Mouse (Mus musculus): ENCODE data around the gene Zbtb12. TPM values are rescaled to one million over a fixed set of nuclear protein-coding genes. Genes with fewer than 3 reads are reported as not detected.
"Not testable (repeated sequence)": the region's sequence is repeated elsewhere in the genome, so short reads cannot be mapped to it uniquely, and the experiment has no call there.

Zbtb12 gene
- polyA plus RNA-seq, 1 experiment from 2014 or later = 1.0 TPM

- H3K4me1 ChIP-seq (ENCODE audit: control insufficient read depth, insufficient read depth, low read length) = peaks cover 12% of the 10 kb centered on the region; the same call in 1 of the 2 replicates
- H3K36me3 ChIP-seq (ENCODE audit: control insufficient read depth, insufficient read depth, low read length) = peaks cover 9% of the 10 kb centered on the region; the same call in 1 of the 2 replicates
- H3K4me2 ChIP-seq (ENCODE audit: low read depth, low read length) = peak overlapping the region; percentile 84
- DNase-seq (ENCODE audit: low spot score) = no peak
- no peaks in the 10 kb centered on the region for H3K27me3 ChIP-seq (replicated peaks; ENCODE audit: control insufficient read depth, insufficient read depth, low read length)
- H3K27ac ChIP-seq (replicated peaks; ENCODE audit: low read depth, low read length) = peak overlapping the region; percentile 90
- no peaks in the 10 kb centered on the region for H3K9me3 ChIP-seq (ENCODE audit: control insufficient read depth, low read length)
- H3K4me3 ChIP-seq (ENCODE audit: low read depth, low read length) = peak overlapping the region; percentile 80
- no peak for ATAC-seq (ENCODE audit: low read depth)
- peak overlapping the region; percentile 91 for H3K9ac ChIP-seq (ENCODE audit: low read depth, low read length)
- WGBS = 84% methylated on average over 14 of the region's 15 CpGs
Observed at GRCm38 (mm10) chr17:34895724-34896123, 16.4 kb downstream of the Zbtb12 start.

- Histone ChIP-seq H3K9ac (ENCODE audit: low read depth, low read length) (no peak overlapping the region), H3K4me3 (ENCODE audit: low read depth, low read length) (peak overlapping the region; percentile 2; the same call in 1 of the 2 replicates), H3K4me2 (ENCODE audit: low read depth, low read length) (0 out of 2 replicates have a peak overlapping the region, but pooled peaks have one; percentile 84), H3K9me3 (ENCODE audit: control insufficient read depth, low read length) (no peaks in the 10 kb centered on the region), H3K4me1 (ENCODE audit: control insufficient read depth, insufficient read depth, low read length) (peaks cover 12% of the 10 kb centered on the region; the same call in 1 of the 2 replicates), H3K27me3 (replicated peaks; ENCODE audit: control insufficient read depth, insufficient read depth, low read length) (no peaks in the 10 kb centered on the region), H3K27ac (replicated peaks; ENCODE audit: low read depth, low read length) (no peak overlapping the region), H3K36me3 (ENCODE audit: control insufficient read depth, insufficient read depth, low read length) (peaks cover 14% of the 10 kb centered on the region)
- 85% methylated on average over 17 of the region's 17 CpGs for WGBS
- ATAC-seq (ENCODE audit: low read depth) = no peak
- no peak for DNase-seq (ENCODE audit: low spot score)
Observed at GRCm38 (mm10) chr17:34896366-34896765, 17.1 kb downstream of the Zbtb12 start.

- H3K4me3 ChIP-seq (ENCODE audit: low read depth, low read length) = peak overlapping the region; percentile 89
- no peaks in the 10 kb centered on the region for H3K27me3 ChIP-seq (replicated peaks; ENCODE audit: control insufficient read depth, insufficient read depth, low read length)
- 16% methylated on average over 10 of the region's 10 CpGs for WGBS
- DNase-seq (ENCODE audit: low spot score) (peak; percentile 94), ATAC-seq (ENCODE audit: low read depth) (0 out of 2 replicates have a peak, but pooled peaks have one; percentile 7)
- peaks cover 12% of the 10 kb centered on the region; the same call in 1 of the 2 replicates for H3K4me1 ChIP-seq (ENCODE audit: control insufficient read depth, insufficient read depth, low read length)
- peak overlapping the region; percentile 84 for H3K9ac ChIP-seq (ENCODE audit: low read depth, low read length)
- H3K9me3 ChIP-seq (ENCODE audit: control insufficient read depth, low read length) = no peaks in the 10 kb centered on the region
- peak overlapping the region; percentile 96 for H3K27ac ChIP-seq (replicated peaks; ENCODE audit: low read depth, low read length)
- peak overlapping the region; percentile 74 for H3K4me2 ChIP-seq (ENCODE audit: low read depth, low read length)
- H3K36me3 ChIP-seq (ENCODE audit: control insufficient read depth, insufficient read depth, low read length) = peaks cover 24% of the 10 kb centered on the region
Observed at GRCm38 (mm10) chr17:34897373-34898159, 18.3 kb downstream of the Zbtb12 start.

- H3K4me2 ChIP-seq (ENCODE audit: low read depth, low read length) = peak within 1 kb of the TSS; percentile 74
- 0% methylated on average over 15 of the region's 44 CpGs for WGBS
- peak within 1 kb of the TSS; percentile 84 for H3K9ac ChIP-seq (ENCODE audit: low read depth, low read length)
- peak; percentile 35; the same call in 1 of the 2 replicates for ATAC-seq (ENCODE audit: low read depth)
- peaks cover 12% of the 10 kb centered on the region; the same call in 1 of the 2 replicates for H3K4me1 ChIP-seq (ENCODE audit: control insufficient read depth, insufficient read depth, low read length)
- H3K36me3 ChIP-seq (ENCODE audit: control insufficient read depth, insufficient read depth, low read length) = peaks cover 30% of the 10 kb centered on the region
- no peaks in the 10 kb centered on the region for H3K27me3 ChIP-seq (replicated peaks; ENCODE audit: control insufficient read depth, insufficient read depth, low read length)
- peak within 1 kb of the TSS; percentile 89 for H3K4me3 ChIP-seq (ENCODE audit: low read depth, low read length)
- H3K9me3 ChIP-seq (ENCODE audit: control insufficient read depth, low read length) = no peaks in the 10 kb centered on the region
- DNase-seq (ENCODE audit: low spot score) = peak; percentile 88
- peak within 1 kb of the TSS; percentile 96 for H3K27ac ChIP-seq (replicated peaks; ENCODE audit: low read depth, low read length)
Observed at GRCm38 (mm10) chr17:34898160-34898586, 18.9 kb downstream of the Zbtb12 start, which contains the start of the genes C2 and Ehmt2. Gene C2 (minus strand): TSS chr17:34898265. Gene Ehmt2 (plus strand): TSS chr17:34898469.

- DNase-seq (ENCODE audit: low spot score) = peak; percentile 66
- peak overlapping the region; percentile 84 for H3K9ac ChIP-seq (ENCODE audit: low read depth, low read length)
- H3K4me2 ChIP-seq (ENCODE audit: low read depth, low read length) = peak overlapping the region; percentile 74
- H3K4me3 ChIP-seq (ENCODE audit: low read depth, low read length) = peak overlapping the region; percentile 89
- peaks cover 35% of the 10 kb centered on the region for H3K36me3 ChIP-seq (ENCODE audit: control insufficient read depth, insufficient read depth, low read length)
- peak overlapping the region; percentile 96 for H3K27ac ChIP-seq (replicated peaks; ENCODE audit: low read depth, low read length)
- peaks cover 12% of the 10 kb centered on the region; the same call in 1 of the 2 replicates for H3K4me1 ChIP-seq (ENCODE audit: control insufficient read depth, insufficient read depth, low read length)
- no peaks in the 10 kb centered on the region for H3K27me3 ChIP-seq (replicated peaks; ENCODE audit: control insufficient read depth, insufficient read depth, low read length)
- WGBS = no CpG with 5 or more reads among the region's 47 CpGs
- ATAC-seq (ENCODE audit: low read depth) = no peak
- H3K9me3 ChIP-seq (ENCODE audit: control insufficient read depth, low read length) = no peaks in the 10 kb centered on the region
Observed at GRCm38 (mm10) chr17:34898706-34899052, 19.4 kb downstream of the Zbtb12 start.

GRCm38 (mm10) chr17:34899053-34899889, 20.0 kb downstream of the Zbtb12 start:
- Histone ChIP-seq H3K4me2 (ENCODE audit: low read depth, low read length) (peak overlapping the region; percentile 74), H3K27ac (replicated peaks; ENCODE audit: low read depth, low read length) (peak overlapping the region; percentile 96), H3K27me3 (replicated peaks; ENCODE audit: control insufficient read depth, insufficient read depth, low read length) (no peaks in the 10 kb centered on the region), H3K9me3 (ENCODE audit: control insufficient read depth, low read length) (no peaks in the 10 kb centered on the region), H3K4me1 (ENCODE audit: control insufficient read depth, insufficient read depth, low read length) (peaks cover 12% of the 10 kb centered on the region; the same call in 1 of the 2 replicates), H3K4me3 (ENCODE audit: low read depth, low read length) (peak overlapping the region; percentile 89), H3K36me3 (ENCODE audit: control insufficient read depth, insufficient read depth, low read length) (peaks cover 40% of the 10 kb centered on the region), H3K9ac (ENCODE audit: low read depth, low read length) (peak overlapping the region; percentile 84)
- WGBS = under 1% methylated on average over 26 of the region's 45 CpGs
- ATAC-seq (ENCODE audit: low read depth) (no peak; the same call in 1 of the 2 replicates), DNase-seq (ENCODE audit: low spot score) (peak; percentile 24)

GRCm38 (mm10) chr17:34899890-34900243, 20.6 kb downstream of the Zbtb12 start:
- H3K4me2 ChIP-seq (ENCODE audit: low read depth, low read length) = peak overlapping the region; percentile 74
- peaks cover 46% of the 10 kb centered on the region for H3K36me3 ChIP-seq (ENCODE audit: control insufficient read depth, insufficient read depth, low read length)
- WGBS = 2% methylated on average over 5 of the region's 5 CpGs

GRCm38 (mm10) chr17:34900826-34901225, 21.5 kb downstream of the Zbtb12 start:
- H3K4me3 ChIP-seq (ENCODE audit: low read depth, low read length); ATAC-seq (ENCODE audit: low read depth); H3K27me3 ChIP-seq (replicated peaks; ENCODE audit: control insufficient read depth, insufficient read depth, low read length); DNase-seq (ENCODE audit: low spot score); H3K4me1 ChIP-seq (ENCODE audit: control insufficient read depth, insufficient read depth, low read length); H3K9me3 ChIP-seq (ENCODE audit: control insufficient read depth, low read length); H3K27ac ChIP-seq (replicated peaks; ENCODE audit: low read depth, low read length); H3K9ac ChIP-seq (ENCODE audit: low read depth, low read length): not testable (repeated sequence)
- peak overlapping the region; percentile 74 for H3K4me2 ChIP-seq (ENCODE audit: low read depth, low read length)
- H3K36me3 ChIP-seq (ENCODE audit: control insufficient read depth, insufficient read depth, low read length) = peaks cover 55% of the 10 kb centered on the region

More at GRCm38 (mm10) chr17:34899890-34900243, 20.6 kb downstream of the Zbtb12 start:
- Histone ChIP-seq H3K4me1 (ENCODE audit: control insufficient read depth, insufficient read depth, low read length) (peaks cover 12% of the 10 kb centered on the region; the same call in 1 of the 2 replicates), H3K27me3 (replicated peaks; ENCODE audit: control insufficient read depth, insufficient read depth, low read length) (no peaks in the 10 kb centered on the region), H3K9me3 (ENCODE audit: control insufficient read depth, low read length) (no peaks in the 10 kb centered on the region), H3K4me3 (ENCODE audit: low read depth, low read length) (peak overlapping the region; percentile 89), H3K9ac (ENCODE audit: low read depth, low read length) (peak overlapping the region; percentile 84), H3K27ac (replicated peaks; ENCODE audit: low read depth, low read length) (peak overlapping the region; percentile 96)
- no peak for DNase-seq (ENCODE audit: low spot score)
- ATAC-seq (ENCODE audit: low read depth) = no peak
